Mouse (Mus musculus) ES-E14 (cell line): ENCODE measurements around the gene Hspa1a.

Source experiments
- HCFC1 ChIP-seq: IDR thresholded peaks from 2 replicates; pipeline ENCODE4 v1.6.1; 2012; ENCODE audit warnings: low read length, inconsistent platforms, borderline replicate concordance; ENCODE audit not compliant: insufficient read depth
- MAFK ChIP-seq: IDR thresholded peaks from 2 replicates; pipeline ENCODE4 v1.6.1; 2014; ENCODE audit warnings: mild to moderate bottlenecking, low read depth, low read length, inconsistent platforms; ENCODE audit not compliant: insufficient read depth
- ZC3H11A ChIP-seq: IDR thresholded peaks from 2 replicates; pipeline ENCODE4 v1.6.1; 2012; ENCODE audit warnings: low read depth, mild to moderate bottlenecking, inconsistent platforms, low read length, borderline replicate concordance

DNA sequence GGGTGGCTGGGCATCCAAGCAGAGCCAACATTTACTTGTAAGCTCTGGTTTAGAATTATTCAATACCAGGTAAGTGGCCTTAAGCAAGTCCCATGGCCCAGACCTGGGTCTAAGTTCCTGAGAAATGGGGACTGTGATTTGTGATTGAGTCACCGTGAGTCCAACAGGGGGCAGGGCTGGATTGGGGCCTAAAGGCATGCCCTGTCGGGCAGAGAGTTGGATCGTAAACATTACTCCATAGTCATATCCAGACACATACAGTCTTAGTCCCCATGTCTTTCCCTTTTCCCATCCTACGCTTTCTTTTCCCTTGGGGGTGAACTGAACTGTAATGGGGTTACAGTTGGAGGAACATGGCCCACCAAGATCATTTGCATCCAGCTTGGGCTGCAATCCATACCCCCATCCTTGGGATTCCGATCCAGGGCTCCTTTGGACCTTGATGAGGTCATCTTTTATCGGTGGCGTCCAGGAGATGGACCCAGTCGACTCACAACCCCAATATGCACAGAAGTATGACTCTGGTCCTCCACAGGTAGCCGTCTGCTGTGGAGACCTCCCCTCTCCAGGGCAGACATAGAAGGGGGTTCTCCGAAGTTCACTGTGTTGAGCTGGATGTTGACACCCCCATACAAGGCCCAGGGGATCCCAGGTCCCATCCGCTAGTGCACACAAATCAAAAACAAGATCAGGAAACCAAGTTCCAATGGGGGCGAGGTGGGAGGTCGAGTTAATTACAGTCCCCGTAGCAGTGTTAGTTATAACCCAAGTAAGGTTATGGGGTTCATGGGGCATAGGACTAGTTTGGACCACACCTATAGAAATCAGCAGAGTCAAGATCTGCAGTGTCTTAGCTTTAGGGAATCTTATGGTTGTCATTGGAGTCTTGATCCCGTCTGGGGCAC, 26.8 kb upstream of the Hspa1a start:
- TF ChIP-seq ZC3H11A = no peak
- TF ChIP-seq HCFC1 = no peak
- TF ChIP-seq MAFK = no peak
